Mouse (Mus musculus) kidney, postnatal 0 days (tissue): ENCODE results near the gene Gm7247. TPM values are rescaled to one million over a fixed set of nuclear protein-coding genes. Genes with fewer than 3 reads are reported as not detected.

Experiments
- ATAC-seq: fragments of 200-750 bp; cut with Nextera tagmentation; replicated peaks from 2 replicates; pipeline ENCODE4 v1.8.0; 2017; ENCODE audit warnings: low read depth, moderate number of reproducible peaks, moderate TSS enrichment, moderate library complexity; ENCODE audit not compliant: low FRiP score
- DNase-seq: peaks from one replicate; pipeline ENCODE4 v3.0.0-alpha.2; 2016; ENCODE audit warnings: low spot score
- H3K27ac ChIP-seq: fragments of 300-500 bp; sonication (generic); 2 replicates; pipeline ENCODE4 v1.5.1; 2014; ENCODE audit warnings: mild to moderate bottlenecking
- H3K27me3 ChIP-seq: fragments of 300-500 bp; sonication (generic); 2 replicates; pipeline ENCODE4 v1.6.1; 2014; ENCODE audit warnings: low read length, mixed read lengths; ENCODE audit not compliant: insufficient read depth
- H3K36me3 ChIP-seq: fragments of 300-500 bp; sonication (generic); 2 replicates; pipeline ENCODE4 v1.6.1; 2014; ENCODE audit warnings: low read length, mixed read lengths; ENCODE audit not compliant: insufficient read depth
- H3K4me1 ChIP-seq: fragments of 300-500 bp; sonication (generic); replicated peaks from 2 replicates; pipeline ENCODE4 v1.6.1; 2014; ENCODE audit warnings: antibody characterized with exemption, low read length, mixed read lengths; ENCODE audit not compliant: insufficient read depth
- H3K4me2 ChIP-seq: fragments of 300-500 bp; sonication (generic); 2 replicates; pipeline ENCODE4 v1.6.1; 2014; ENCODE audit warnings: mild to moderate bottlenecking, low read length, moderate library complexity, mixed read lengths
- H3K4me3 ChIP-seq: fragments of 300-500 bp; sonication (generic); replicated peaks from 2 replicates; pipeline ENCODE4 v1.5.1; 2014; ENCODE audit warnings: low read depth, low read length
- H3K9ac ChIP-seq: fragments of 300-500 bp; sonication (generic); 2 replicates; pipeline ENCODE4 v1.6.1; 2014; ENCODE audit warnings: low read depth, low read length
- H3K9me3 ChIP-seq: fragments of 300-500 bp; sonication (generic); replicated peaks from 2 replicates; pipeline ENCODE4 v1.6.1; 2016; ENCODE audit warnings: low read length, inconsistent platforms, mixed read lengths
- CTCF ChIP-seq: IDR thresholded peaks from 2 replicates; pipeline ENCODE4 v1.5.1; 2016; ENCODE audit warnings: antibody characterized with exemption, low read depth, mild to moderate bottlenecking, moderate library complexity
- WGBS: fragments of 180-500 bp; shearing (Covaris S2); extraction: QIAGEN DNeasy Blood & Tissue Kit; methylation state at CpG from one replicate; pipeline ENCODE4 v1.1.7; 2014; 5-methylcytosine and 5-hydroxymethylcytosine counted together
- polyA plus RNA-seq: library from polyadenylated mRNA; unstranded; fragments of >200 nt; fragmentation: Nextera tagmentation; extraction: Ambion mirVana; gene quantifications from 2 replicates; pipeline ENCODE4 v1.2.1, GENCODE M21; 2015

Gm7247 gene
- polyA plus RNA-seq, 1 experiment from 2014 or later = not detected

DNA sequence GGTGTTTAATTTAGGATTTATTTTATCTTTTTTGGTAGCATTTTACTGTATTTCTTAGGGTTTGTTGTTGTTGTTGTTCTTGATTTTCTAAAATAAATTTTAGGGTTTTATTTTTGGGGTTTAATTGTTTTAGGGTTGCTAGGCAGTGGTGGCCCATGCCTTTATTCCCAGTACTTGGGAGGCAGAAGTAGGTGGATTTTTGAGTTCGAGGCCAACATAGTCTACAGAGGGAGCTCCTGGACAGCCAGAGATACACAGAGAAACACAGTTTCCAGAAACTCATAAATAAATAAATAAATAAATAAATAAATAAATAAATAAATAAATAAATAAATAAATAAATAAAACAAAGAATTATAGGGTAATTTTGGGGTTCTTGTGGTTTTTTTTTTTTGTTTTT lies 122.1 kb downstream of the Gm7247 start:
- Histone ChIP-seq H3K4me1 (no peaks in the 10 kb centered on the region), H3K9ac (no peak overlapping the region), H3K36me3 (no peaks in the 10 kb centered on the region), H3K27ac (no peak overlapping the region), H3K4me3 (no peak overlapping the region), H3K4me2 (no peak overlapping the region), H3K9me3 (no peaks in the 10 kb centered on the region), H3K27me3 (no peaks in the 10 kb centered on the region)
- WGBS = 96% methylated on average over 1 of the region's 1 CpGs
- no peak for ATAC-seq
- no peak for TF ChIP-seq CTCF
- DNase-seq = no peak

DNA sequence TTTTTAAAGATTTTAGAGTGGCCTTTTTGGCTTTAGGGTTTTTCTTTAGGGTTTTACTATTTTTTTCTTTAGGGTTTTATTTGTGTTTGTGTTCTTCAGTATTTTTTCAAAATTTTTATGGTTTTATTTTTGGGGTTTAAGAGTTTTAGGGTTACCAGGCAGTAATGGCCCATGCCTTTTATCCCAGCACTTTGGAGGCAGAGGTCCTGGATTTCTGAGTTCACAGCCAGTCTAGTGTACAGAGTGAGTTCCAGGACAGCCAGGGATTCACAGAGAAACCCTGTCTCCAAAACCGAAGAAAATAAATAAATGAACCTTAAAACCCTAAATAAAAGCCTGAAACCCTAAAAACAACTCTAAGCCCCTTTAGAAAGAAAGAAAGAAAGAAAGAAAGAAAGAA lies 124.6 kb downstream of the Gm7247 start:
- H3K9me3 ChIP-seq = no peaks in the 10 kb centered on the region
- H3K27ac ChIP-seq = no peak overlapping the region
- H3K4me1 ChIP-seq = no peaks in the 10 kb centered on the region
- ATAC-seq (no peak), DNase-seq (no peak)
- TF ChIP-seq CTCF = no peak
- H3K27me3 ChIP-seq = no peaks in the 10 kb centered on the region
- 78% methylated on average over 1 of the region's 1 CpGs for WGBS
- H3K4me2 ChIP-seq = no peak overlapping the region
- H3K36me3 ChIP-seq = no peaks in the 10 kb centered on the region
- H3K4me3 ChIP-seq = no peak overlapping the region
- H3K9ac ChIP-seq = no peak overlapping the region

DNA sequence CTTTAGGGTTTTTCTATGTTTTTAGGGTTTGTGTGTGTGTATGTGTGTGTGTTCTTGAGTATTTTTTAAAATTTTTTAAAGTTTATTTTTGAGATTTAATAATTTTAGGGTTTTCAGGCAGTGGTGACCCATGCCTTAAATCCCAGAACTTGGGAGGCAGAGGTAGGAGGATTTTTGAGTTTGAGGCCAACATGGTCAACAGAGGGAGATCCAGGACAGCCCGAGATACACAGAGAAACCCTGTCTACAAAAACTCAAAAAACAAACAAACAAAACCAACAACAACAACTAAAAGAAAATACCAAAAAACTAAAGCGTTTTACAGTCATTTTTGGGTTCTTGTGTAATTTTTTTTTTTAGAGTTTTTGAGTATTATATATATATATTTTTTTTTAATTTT lies 134.2 kb downstream of the Gm7247 start:
- WGBS = 86% methylated on average over 2 of the region's 2 CpGs
- DNase-seq (no peak), ATAC-seq (no peak)
- Histone ChIP-seq H3K4me1 (no peaks in the 10 kb centered on the region), H3K27me3 (no peaks in the 10 kb centered on the region), H3K9ac (no peak overlapping the region), H3K4me2 (no peak overlapping the region), H3K9me3 (no peaks in the 10 kb centered on the region), H3K36me3 (no peaks in the 10 kb centered on the region), H3K4me3 (no peak overlapping the region), H3K27ac (no peak overlapping the region)
- no peak for TF ChIP-seq CTCF

DNA sequence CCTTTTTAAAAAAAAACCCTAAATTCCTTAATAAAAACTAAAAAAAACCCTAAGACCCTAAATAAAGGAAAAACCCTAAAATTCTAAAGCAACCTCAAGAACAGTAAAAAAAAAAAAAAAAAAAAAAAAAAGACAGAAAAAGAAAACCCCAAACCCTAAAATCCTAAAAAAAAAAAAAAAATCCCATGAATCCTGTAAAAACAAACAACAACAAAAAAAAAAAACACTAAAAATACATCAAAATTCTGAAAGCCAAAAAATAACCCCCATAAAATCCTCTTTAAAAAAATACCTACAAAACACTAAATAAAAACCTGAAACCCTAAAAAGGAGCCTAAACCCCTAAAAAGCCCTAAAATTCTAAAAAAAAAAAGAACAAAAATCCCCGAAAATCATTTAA lies 135.4 kb downstream of the Gm7247 start:
- Histone ChIP-seq H3K4me1 (no peaks in the 10 kb centered on the region), H3K4me2 (no peak overlapping the region), H3K27ac (no peak overlapping the region), H3K36me3 (no peaks in the 10 kb centered on the region), H3K27me3 (no peaks in the 10 kb centered on the region), H3K9ac (no peak overlapping the region), H3K9me3 (no peaks in the 10 kb centered on the region), H3K4me3 (no peak overlapping the region)
- 98% methylated on average over 1 of the region's 1 CpGs for WGBS
- ATAC-seq (no peak), DNase-seq (no peak)
- no peak for TF ChIP-seq CTCF

DNA sequence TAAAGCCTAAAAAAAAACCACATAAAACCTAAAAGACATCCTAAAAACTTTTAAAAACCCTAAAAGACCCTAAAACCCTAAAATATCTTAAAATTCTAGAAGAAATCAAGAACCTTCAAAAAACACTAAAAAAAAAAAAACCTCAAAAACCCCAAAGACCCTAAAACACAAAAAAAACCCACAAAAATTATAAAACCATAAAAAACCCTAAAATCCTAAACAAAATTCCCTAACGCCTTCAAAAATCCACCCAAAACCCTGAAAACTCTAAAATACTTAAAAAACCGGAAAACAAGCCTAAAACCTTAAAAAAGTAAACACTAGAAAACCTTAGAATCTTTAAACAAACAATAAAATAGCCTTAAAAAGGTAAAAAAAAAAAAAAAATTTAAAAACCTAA lies 136.4 kb downstream of the Gm7247 start:
- Histone ChIP-seq H3K4me1 (no peaks in the 10 kb centered on the region), H3K27ac (no peak overlapping the region), H3K36me3 (no peaks in the 10 kb centered on the region), H3K9me3 (no peaks in the 10 kb centered on the region), H3K4me2 (no peak overlapping the region), H3K9ac (no peak overlapping the region), H3K4me3 (no peak overlapping the region), H3K27me3 (no peaks in the 10 kb centered on the region)
- no peak for DNase-seq
- no peak for TF ChIP-seq CTCF
- 95% methylated on average over 2 of the region's 2 CpGs for WGBS
- ATAC-seq = no peak

DNA sequence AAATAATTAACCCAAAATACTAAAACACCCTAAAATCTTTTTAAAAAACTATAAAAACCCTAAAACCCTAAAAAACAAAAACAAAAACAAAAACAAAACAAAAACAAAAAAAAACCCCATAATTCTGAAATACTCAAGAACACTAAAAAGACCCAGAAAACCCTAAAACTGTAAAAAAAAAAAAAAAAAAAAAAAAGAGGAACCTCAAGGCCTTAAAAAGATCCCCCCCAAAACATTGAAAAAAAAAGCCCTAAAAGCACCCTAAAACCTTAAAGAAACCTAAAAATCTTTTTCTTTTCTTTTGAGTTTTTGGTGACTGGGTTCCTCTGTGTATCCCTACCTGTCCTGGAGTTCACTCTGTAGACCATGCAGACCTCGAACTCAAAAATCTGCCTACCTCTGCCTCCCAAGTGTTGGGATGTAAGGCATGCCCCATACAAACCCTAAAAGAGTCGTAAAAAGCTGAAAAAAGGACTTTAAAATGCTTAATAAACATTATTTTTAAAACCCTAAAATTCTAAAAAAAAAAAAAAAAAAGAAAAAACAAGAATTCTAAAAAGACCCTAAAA lies 138.2 kb downstream of the Gm7247 start:
- WGBS = 91% methylated on average over 2 of the region's 2 CpGs
- DNase-seq = no peak

DNA sequence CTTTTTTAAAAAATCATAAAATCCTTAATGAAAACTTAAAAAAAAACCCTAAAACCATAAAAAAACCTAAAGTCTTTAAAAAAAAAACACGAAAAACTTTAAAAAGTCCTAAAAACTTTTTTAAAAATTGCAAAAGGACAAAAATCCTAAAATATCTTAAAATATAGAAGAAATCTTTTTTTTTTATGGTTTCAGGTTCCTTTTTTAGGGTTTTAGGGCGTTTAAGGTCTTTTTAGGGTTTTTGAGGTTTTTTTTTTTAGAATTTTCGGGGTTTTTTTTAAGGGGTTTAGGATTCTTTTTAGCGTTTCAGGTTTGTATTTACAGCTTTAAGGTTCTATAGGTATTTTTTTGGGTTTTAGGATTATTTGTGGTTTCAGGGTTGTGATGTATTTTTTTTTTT lies 138.9 kb downstream of the Gm7247 start:
- TF ChIP-seq CTCF = no peak
- 88% methylated on average over 4 of the region's 4 CpGs for WGBS
- H3K9ac ChIP-seq = no peak overlapping the region
- ATAC-seq (no peak), DNase-seq (no peak)
- H3K4me3 ChIP-seq = no peak overlapping the region
- no peak overlapping the region for H3K4me2 ChIP-seq
- no peaks in the 10 kb centered on the region for H3K27me3 ChIP-seq
- no peaks in the 10 kb centered on the region for H3K9me3 ChIP-seq
- H3K36me3 ChIP-seq = no peaks in the 10 kb centered on the region
- H3K4me1 ChIP-seq = no peaks in the 10 kb centered on the region
- no peak overlapping the region for H3K27ac ChIP-seq

More for the DNA sequence above, 138.2 kb downstream of the Gm7247 start:
- H3K9me3 ChIP-seq = no peaks in the 10 kb centered on the region
- H3K4me2 ChIP-seq = no peak overlapping the region
- no peak overlapping the region for H3K9ac ChIP-seq
- TF ChIP-seq CTCF = no peak
- no peak overlapping the region for H3K4me3 ChIP-seq
- no peak overlapping the region for H3K27ac ChIP-seq
- H3K36me3 ChIP-seq = no peaks in the 10 kb centered on the region
- no peak for ATAC-seq
- H3K4me1 ChIP-seq = no peaks in the 10 kb centered on the region
- H3K27me3 ChIP-seq = no peaks in the 10 kb centered on the region
